Mouse (Mus musculus) gastrocnemius, postnatal 14 days (tissue): ENCODE measurements around the gene Enox1. TPM values are rescaled to one million over a fixed set of nuclear protein-coding genes. Genes with fewer than 3 reads are reported as not detected.

Source experiments
- DNase-seq: peaks from one replicate; pipeline ENCODE4 v3.0.0; 2021; ENCODE audit warnings: mixed read lengths
- intact Hi-C: fragments of 180-260 bp; cut with DNase I; formaldehyde crosslinking; loops from one replicate; pipeline ENCODE4 v1.15.1; 2025; ENCODE audit warnings: low total_unique reads
- total RNA-seq, 2 experiments: library from RNA; stranded (reverse); gene quantifications; 2 replicates each; pipeline ENCODE4 v1.2.3; 2021

Enox1 gene
- total RNA-seq, 2 experiments from 2014 or later = 1.6 to 1.8 TPM

DNA sequence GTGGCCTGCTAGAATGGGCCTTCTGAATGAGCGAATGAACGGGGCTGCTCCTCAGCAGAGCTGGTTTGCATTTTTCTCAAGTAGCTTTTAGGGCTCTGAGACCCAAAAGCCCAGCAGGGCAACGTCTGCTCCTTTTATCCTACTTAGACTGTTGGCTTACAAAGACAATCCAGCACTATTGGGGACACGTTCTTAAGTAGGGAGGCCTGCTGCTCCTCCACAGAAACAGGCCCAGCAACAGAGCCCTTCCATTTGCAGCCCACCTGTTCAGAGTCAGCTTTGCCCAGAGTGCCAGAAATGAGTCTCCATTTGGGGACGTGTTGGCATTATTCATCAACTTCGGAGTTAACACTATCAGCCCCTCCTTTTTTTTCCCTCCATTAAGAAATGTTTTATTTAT is 548.4 kb downstream of the Enox1 start:
- intact Hi-C loops = no loop called here
- DNase-seq = no peak

DNA sequence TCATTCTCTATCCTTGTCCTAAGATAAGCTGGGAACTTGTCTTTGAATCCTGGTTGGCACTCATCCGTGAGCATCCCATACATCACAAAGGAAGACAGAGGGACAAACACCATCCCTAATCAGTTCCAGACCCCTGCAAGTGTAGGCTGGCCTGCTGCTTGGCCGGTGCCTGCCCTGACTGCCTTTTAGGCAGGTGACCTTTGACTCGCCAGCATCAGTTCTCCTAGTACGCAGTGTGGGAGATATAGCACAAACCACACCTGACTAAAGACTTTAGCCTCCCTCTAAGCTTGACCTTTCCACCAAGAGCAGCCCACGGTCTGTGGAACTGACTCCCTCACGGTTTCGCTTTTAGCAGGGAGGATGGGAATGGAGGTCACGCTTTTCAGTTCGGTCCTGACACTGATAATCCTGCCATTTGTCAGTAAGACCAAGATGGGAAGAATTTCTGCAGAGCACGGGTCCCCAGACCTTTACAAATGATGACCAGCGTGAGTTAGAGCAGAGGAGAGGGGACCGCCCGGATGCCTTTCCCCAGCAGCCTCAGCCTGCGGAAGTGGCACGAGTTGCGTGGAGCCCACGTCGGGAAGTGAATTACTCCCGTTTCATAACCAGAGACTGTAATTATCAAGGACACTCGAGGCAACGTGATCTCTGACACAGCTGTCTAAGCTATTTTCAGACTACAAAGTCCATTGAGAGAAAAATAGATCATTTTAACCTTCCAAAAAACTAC is 550.1 kb downstream of the Enox1 start:
- intact Hi-C loops = no loop called here
- no peak for DNase-seq

DNA sequence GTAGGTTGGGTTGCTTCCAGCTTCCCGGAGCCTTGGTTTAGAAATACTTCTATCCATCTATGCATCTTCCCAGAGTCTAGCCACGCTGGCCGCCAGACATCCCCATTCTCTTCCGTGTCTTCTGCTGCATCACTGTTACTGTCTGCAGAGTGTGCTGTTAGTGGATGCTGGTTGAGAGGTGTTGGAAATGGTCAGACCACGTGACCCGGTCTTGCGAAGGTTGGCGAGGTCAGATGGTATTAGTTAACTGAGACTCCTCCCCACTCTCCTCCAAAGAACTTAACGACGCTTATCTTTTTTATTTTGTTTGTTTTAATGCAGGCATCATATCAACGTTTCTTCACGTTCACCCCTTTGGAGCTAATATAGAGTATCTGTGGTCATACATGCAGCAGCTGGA is 550.7 kb downstream of the Enox1 start:
- DNase-seq = no peak
- intact Hi-C loops = no loop called here

DNA sequence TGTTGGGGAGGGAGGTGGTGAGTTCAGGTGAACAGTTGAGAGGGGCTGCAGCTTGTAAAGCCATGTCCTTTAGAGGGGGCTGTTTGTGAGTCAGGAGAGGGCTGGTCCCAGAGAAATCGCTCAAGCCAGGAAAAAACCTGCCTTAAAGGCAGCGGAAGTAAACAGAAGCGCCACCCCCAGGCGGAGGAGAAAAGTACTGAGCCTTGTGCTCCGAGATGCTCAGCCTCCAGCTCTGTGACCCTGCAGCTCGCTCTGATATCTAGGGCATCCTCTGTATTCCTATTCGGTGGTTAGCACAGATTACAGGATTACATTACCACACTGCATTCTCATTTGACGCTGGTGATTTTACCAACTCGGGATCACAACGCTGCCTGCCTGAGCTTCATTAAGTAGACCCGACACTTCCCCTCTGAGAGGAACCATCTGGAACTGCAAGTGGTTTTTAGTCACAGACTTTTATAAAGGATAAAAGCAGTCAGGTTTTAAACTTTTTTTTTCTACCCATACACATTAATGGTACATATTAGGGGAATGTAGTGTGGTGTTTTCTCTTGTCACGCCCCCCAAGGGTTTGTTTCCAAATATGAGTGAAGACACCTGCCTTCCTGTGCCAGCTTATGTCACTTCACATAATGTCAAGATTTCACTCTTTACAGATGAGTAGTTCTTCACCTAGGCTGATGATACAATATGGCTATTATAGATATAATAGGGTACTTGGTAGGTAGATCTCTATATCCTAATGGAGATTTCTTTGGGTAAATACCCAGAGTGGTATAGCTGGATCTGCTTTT is 552.0 kb downstream of the Enox1 start:
- DNase-seq = no peak
- intact Hi-C loops = no loop called here

DNA sequence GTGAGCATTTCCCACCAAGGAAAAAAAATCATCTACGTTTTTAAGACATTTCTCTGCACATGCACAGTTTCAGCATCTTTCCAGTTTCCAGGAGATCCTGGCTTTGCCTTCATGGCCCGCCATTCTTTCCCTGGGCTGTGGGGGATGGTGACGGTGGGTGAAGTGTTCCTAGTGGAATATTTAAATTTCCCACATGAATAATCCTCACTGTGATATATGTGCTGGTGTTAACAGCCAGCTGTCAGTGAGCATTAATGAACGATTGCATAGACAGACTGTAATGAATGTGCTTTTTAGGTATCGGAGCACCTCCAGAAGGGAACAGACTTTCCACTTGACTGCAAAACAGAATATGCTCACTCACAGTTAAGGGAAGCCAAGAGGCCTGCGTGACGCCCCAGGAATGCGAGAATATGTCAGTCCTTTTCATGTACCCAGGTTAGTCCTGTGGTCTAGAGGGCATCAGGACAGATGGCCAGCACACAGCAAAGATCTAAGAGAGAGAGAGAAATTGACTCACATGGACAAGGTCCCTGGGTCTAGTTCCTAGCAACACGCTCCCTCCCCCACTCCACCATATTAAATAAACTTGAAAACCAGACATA is 558.5 kb downstream of the Enox1 start:
- intact Hi-C loops = no loop called here

DNA sequence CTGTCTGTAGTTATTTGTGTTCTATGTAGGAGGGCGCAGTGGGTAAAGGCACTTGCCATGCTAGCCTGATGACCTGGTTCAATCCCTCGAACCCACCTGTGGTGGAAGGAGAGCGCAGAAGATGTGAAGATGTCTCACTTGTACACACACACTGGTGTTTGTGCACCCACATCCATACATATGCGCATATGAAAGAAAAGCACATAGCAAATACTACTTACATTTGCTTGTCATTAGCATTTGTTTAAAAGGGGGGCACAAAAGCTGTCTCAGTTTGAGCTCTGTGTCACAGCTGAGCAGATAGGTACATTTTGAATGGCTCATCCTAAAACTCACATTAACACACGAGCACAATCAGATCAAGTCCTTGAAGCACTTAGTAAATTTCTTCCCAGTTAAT is 560.4 kb downstream of the Enox1 start:
- no peak for DNase-seq
- intact Hi-C loops = no loop called here

More for the DNA sequence above, 558.5 kb downstream of the Enox1 start:
- DNase-seq = no peak

DNA sequence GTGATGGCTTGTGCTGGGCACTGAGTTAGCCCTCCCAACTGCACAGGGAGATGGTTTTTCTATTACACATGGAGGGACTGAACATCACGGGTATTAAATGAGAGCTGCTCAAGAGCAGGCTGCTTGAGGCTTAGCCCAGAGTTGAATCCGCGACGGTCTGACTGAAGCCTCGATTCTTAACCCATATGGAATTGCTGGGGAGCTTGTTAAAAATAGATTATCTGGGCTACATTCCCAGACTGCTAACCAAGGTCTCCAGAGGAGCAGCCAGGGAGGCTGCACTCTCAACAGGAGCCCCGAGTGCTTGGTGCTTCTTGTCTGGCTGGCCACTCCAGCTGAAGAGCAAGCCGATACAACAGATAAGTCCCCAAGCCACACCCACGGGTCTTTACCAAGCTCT is 562.3 kb downstream of the Enox1 start:
- DNase-seq = no peak
- intact Hi-C loops = no loop called here

DNA sequence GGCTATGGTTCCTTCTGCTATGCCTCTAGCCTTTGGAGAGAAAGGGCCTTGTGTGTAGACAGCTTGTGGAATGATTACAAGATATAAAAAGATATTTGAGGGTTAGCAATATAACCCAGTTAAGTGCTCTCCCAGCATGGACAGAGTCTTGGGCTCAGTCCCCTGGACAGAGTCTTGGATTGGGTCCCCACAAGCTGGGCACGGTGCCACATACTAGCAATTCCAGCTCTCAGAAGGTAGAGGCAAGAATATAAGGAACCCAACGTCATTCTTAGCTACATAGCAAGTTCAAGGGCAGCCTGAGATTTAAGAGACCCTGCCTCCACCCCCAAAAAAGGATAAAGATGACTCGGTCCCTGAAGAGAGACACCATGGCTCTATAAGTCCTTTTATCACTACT is 581.5 kb downstream of the Enox1 start:
- intact Hi-C loops = loop anchor here (10.0 kb wide), 1 partner anchor 187 kb away; no protein-coding TSS in a partner anchor
- DNase-seq = no peak

DNA sequence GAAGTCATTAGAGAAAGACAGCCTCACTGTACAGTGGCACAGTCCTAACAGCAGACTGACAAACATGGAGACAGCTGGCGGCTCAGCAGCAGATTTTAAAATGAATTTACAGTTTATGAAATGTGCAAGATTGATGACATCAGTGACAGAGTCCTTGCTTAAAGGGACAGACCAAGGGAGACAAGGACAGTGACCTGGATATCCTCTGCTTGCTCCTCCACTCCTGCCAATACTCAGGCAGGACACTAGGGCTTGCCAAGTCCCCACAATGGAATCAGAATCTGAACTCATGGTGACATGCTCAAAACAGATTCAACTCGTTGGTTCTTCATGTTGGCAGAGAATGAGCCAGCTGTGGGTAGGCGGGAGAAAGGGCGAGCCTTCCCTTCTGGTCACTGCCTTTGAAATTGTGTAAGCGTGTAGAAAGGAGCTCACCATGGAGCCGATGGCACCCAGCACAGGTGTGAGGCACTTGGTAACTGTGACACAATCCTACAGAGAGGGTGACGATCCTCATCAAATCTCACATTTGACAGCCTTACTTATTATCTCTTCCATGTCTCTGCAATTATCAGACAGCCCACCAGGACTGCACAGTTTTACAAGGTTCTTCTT is 582.3 kb downstream of the Enox1 start:
- intact Hi-C loops = loop anchor here (10.0 kb wide), 1 partner anchor 186 kb away; no protein-coding TSS in a partner anchor
- DNase-seq = no peak

DNA sequence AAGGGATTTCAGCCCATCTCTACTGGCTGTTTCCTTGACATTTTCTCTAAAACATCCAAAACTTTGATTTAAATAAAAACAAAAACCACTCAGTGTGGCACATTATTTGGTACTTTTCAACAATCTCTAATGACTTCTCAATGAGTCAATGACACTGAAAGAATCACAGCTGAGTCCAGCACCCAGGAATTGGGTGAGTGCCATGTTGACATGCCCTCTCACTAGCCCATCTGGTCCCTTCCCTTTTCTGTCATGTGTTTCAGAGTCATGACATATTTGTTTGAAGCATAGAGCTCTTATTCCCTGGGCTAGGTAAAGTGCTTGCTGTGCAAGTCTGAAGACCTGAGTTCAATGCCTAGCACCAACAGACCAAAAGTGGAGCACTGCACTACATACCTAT is 582.8 kb downstream of the Enox1 start:
- intact Hi-C loops = loop anchor here (10.0 kb wide), 1 partner anchor 185 kb away; no protein-coding TSS in a partner anchor
- no peak for DNase-seq

DNA sequence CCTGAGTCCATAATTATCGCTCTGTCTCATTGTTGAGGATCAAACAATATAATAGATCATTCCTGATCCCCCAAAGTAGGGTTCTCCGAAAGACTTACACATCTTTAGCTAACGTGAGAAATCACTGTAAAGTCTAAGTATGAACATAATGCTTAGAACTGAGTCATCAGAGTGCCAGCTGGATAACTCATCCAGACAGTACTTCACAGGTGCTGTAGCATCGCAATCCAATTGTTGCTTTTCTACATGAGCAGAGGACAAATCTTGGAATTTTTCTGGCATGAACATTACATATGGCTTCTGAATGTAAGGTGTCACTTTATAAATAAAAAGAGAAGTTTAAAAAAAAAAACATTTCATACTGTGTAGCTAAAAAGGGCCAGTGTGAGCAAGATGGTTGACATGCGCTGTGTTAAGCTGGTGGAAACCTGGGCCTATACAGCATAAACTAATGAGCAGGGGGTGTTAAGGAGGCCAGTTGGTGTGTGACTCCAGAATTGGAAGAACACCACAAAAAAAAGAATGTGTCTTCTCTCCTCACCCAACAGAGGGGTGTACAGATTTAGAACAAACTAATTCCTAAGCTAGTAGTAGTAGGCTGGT is 588.2 kb downstream of the Enox1 start:
- DNase-seq = no peak
- intact Hi-C loops = no loop called here

DNA sequence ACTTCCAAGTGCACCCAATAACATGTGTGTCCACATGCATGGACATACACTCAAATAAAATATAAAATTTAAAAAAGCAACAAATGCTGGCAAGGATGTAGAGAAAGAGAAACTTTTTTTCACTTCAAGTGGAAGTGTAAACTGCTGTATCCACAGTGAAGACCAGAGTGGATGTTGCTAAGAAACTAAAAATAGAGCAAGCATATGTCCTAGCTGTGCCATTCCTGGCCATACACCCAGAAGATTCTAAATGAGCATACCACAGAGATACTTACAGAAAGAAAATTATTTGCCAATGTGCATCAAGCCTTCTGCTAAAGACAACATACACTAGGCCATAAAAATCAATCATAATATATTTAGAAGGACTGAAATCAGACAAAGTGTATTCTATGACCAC is 592.4 kb downstream of the Enox1 start:
- intact Hi-C loops = no loop called here

More for the DNA sequence above, 592.4 kb downstream of the Enox1 start:
- DNase-seq = no peak

Other genes starting within 250 kb of the Enox1 start
- gene Ccdc122, start 120.0 kb upstream of the Enox1 start, total RNA-seq = under 1 TPM; 0.73 to 0.88 TPM
- gene Lacc1, start 119.9 kb upstream of the Enox1 start, total RNA-seq = 1 to 10 TPM; 1.2 to 2.1 TPM